Mouse (Mus musculus) heart, postnatal 0 days (tissue): ENCODE data around the gene Plod1.

Experiments used
- CTCF ChIP-seq: IDR thresholded peaks from 2 replicates; pipeline ENCODE4 v1.5.1; 2016; ENCODE audit warnings: antibody characterized with exemption, control low read depth, low read depth
- EP300 ChIP-seq: IDR thresholded peaks from 2 replicates; pipeline ENCODE4 v1.6.1; 2016; ENCODE audit warnings: antibody characterized with exemption, low read depth

GRCm38 (mm10) chr4:147957141-147957540 is 20.6 kb upstream of the Plod1 start:
- no peak for TF ChIP-seq CTCF
- TF ChIP-seq EP300, result no peak
